Mouse (Mus musculus): ENCODE results near the gene Wdr17. TPM values are rescaled to one million over a fixed set of nuclear protein-coding genes. Genes with fewer than 3 reads are reported as not detected.

Gene Wdr17
- not detected for total RNA-seq (2023)

GRCm38 (mm10) chr8:54886987-54887785 lies at the start of gene Wdr17:
Gene Wdr17, minus strand, starts transcription at chr8:54887184.

GRCm38 (mm10) chr8:54600671-54601251 lies 286.2 kb downstream of the Wdr17 start, which contains the start of gene Spata4:
Gene Spata4, plus strand, starts transcription at chr8:54600781.

Other genes starting within 250 kb of the Wdr17 start
- not detected for gene Gpm6a, start 67.7 kb upstream of the Wdr17 start, total RNA-seq (2023)